Mouse (Mus musculus): ENCODE data around the gene Npas3.
A peak's percentile ranks its signal among the peaks of the same experiment; 100 is the strongest.

The Npas3 gene

DNA sequence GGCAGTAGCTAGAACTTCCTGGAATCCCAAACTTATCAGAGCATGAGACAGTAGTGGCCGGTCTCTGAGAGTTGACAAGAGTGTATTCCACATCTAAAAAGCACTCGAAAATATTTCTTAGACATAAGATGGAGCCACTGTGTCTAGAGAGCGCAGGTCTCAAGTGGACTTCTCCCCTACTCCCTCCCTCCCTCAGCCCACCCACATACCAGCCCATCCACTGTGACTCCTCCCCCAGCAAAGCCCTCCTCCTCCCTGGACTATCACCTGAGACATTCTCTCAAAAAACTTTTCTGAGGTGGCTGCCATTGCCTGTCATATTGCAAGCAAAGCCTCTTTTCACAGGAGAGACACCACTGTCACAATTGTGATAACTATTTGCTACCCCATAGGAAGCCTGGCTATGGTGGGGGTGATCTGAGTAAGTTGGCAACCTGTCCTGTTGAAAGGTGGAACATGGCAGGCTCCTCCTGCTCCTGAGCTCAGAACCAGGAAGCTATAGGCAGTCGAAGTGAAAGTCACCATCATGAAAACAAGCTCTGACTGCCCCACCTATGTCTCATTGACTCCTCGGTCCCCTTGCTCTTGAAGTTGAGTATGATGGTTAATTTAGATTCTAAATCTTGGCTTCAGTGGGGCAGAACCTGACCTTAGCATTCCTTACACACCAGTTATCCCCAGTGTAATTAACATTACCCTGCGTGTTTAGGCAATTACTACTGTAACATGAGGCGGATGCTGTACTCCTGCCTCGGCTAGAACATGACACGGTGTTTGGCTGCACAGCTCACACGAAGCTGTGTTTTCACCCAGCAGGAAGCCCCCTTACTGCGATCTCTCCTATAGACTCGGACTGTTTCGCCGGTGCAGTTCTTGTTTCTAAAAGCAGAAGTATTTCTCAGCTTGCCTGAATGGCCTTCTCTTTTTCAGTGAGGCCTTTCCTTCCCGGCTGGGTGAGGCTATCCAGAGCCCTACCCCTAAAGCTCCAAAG lies 751.5 kb downstream of the Npas3 start:
- DNase-seq, result no peak

GRCm38 (mm10) chr12:54002496-54002895 lies 754.0 kb downstream of the Npas3 start:
- no peak for DNase-seq

DNA sequence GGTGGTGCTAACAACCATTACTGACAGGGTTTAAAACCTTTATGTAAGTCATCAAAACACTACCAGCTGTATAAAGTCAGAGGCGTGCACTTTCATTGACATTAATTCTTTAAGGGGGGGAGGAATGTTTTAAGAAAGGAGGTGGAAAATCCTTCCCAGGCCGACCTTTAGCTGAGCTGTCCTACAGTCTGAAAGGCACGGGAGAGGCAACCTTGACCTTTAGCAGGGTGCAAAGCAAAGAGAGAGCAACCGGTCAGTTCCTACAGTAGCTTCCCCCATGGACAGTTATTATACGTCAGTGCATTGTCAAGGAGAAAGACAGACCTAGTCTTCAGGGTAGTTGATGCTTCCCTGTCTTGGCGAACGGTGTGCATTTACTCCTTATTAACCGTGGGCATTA lies 756.1 kb downstream of the Npas3 start:
- no peak for DNase-seq

- DNase-seq, result no peak
These were observed 757.1 kb downstream of the Npas3 start for GRCm38 (mm10) chr12:54005546-54005945.

GRCm38 (mm10) chr12:54015304-54015703 lies 766.8 kb downstream of the Npas3 start:
- DNase-seq, result no peak

GRCm38 (mm10) chr12:54017949-54018348 lies 769.5 kb downstream of the Npas3 start:
- no peak for DNase-seq

GRCm38 (mm10) chr12:54019979-54020378 lies 771.5 kb downstream of the Npas3 start:
- no peak for DNase-seq

DNA sequence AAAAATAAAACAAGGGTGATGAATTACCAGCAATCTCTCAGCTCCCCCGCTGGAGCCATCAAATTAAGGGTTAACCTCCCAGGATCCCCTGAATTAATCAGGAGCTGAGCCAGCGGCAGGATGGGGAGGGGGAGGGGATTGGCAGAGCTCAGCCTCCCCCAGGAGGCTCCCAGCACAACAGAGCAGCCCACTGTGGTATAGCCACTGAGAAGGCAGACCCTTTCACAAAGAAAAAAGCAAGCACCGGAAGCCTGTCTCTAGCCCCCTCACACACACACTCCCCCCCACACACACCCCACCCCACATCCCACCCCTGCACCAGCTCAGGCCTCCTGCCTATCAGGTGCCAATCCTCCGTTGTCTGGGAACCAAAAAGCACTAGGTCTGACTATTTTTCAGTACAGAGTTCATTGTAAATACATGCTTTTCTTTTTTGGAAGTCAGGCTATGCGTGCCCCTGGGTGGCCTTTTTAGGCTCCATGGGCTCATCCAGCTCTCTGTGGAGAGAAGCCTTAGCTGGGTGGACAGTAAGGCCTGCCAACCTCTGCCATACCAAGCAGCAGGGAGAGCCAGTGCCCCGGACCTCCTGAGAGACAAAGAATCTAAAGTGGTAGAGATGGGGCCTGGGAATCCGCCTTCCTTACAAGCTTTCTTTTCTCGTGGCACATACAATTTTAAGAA lies 786.3 kb downstream of the Npas3 start:
- no peak for DNase-seq

DNA sequence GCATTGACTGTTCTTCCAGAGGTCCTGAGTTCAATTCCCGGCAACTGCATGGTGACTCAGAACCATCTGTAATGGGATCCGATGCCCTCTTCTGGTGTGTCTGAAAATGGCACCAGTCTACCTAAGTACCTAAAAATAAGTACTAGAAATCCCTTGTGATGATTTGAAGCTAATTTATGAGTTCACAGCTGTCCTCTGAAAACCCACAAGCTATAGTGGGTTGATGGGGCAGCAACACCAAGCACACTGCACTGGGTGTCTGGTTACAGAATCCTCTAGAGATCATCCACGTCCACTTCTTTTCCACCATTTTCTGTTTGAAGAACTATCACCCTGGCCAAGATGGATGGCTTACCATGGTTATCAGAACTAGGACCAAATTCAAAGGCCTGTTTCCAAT lies 789.1 kb downstream of the Npas3 start:
- DNase-seq, result no peak

DNA sequence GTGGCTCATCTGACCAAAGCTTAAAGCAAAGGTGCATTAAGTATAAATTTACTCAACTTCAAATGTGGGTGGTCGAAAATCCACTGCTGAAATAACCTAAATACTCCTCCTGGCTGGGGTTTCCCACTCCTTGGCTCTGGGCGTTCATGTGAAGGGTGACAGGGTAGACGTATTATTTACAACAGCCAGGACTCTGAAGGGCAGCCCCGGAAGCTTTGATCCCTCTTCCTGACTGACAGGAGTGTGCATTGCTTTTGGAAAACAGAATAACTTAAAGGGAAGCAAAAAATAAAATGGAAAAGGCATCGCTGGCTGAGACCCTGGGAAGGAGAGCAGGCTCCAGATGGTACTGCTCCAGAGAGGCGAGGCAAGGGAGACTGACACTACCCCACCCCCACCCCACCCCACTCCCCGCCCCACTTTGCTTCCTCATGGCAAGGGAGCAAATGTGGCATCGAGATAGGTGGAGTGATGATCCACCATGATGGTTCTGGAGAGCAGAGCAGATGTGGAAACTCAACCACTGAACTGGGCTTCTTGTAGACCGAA lies 794.6 kb downstream of the Npas3 start:
- no peak for DNase-seq

DNA sequence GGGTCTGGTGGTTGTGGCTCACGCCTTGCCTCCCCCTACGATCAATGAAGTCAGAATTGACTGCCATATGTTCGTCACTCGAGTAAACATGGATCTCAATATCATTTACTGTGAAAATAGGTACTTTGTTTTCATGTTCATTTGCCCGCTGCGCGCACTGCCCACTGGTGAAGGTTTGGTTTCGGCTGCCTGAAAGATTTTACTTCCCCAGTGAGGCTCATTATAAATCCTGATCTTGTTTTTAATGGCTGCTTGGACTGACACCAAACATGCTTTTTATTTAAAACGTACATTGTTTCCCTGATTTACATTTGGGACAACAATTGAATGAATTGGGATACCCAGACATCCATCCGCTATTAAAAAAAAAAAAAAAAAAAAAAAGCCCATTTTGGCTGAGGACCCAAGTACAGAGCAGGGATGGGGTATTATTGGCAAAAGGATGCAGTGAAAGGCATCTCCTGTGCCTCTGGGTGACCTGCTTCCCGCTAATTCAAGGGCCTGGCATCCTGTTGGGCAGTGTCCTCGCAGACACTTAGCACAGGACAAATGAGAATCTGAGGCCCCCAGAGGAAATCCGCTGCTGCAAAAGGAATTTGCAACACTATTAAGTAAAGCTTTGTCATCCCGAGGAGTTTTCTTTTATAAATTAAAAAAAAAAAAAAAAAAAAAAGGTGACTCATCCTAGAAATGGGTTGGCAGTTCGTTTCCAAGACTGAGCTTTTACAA lies 796.3 kb downstream of the Npas3 start:
- DNase-seq, result no peak

- DNase-seq, result no peak
These were observed 796.9 kb downstream of the Npas3 start for GRCm38 (mm10) chr12:54045360-54045759.

- no peak for DNase-seq
These were observed 798.3 kb downstream of the Npas3 start for GRCm38 (mm10) chr12:54046824-54047223.

- no peak for DNase-seq
These were observed 799.6 kb downstream of the Npas3 start for GRCm38 (mm10) chr12:54048126-54048525.

- DNase-seq, result no peak
These were observed 801.4 kb downstream of the Npas3 start for GRCm38 (mm10) chr12:54049926-54050325.

DNA sequence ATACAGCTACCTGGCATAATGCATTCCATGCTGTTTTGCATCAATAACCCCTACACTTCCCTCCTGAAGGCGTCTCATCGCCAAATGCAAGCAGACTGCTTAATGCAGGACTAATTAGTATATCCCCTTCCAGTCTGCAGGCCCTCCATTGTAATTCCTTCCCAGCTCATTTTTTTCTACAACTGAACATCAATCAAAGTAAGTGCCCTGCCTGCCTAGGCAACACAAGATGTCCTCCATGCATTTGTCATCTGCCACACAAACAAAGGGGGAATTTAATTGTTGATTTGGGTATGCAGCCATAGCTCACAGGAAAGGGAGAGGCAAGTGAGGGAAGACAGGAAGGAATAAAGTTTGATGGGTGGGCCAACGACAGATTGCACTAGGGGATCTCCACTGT lies 804.5 kb downstream of the Npas3 start:
- DNase-seq, result no peak

DNA sequence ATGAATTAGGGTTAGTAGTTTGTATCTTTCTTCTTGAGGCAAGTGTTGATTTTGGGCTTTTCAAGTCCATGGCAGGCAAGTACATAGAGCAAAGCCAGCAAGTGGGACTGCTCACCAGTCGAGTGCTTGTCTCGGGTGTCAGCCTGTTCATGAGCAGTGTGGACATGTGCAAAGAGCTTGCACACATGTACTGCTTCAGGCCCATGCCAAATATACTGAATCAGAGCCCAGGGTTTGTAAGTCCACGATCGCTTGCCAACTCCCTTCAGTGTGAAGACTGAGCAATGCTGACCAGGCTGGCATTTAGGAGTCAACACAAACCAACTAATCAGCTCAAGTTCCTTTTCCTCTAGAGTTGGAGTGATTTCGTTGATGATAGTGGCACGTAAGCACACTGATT lies 805.1 kb downstream of the Npas3 start:
- DNase-seq, result no peak

DNA sequence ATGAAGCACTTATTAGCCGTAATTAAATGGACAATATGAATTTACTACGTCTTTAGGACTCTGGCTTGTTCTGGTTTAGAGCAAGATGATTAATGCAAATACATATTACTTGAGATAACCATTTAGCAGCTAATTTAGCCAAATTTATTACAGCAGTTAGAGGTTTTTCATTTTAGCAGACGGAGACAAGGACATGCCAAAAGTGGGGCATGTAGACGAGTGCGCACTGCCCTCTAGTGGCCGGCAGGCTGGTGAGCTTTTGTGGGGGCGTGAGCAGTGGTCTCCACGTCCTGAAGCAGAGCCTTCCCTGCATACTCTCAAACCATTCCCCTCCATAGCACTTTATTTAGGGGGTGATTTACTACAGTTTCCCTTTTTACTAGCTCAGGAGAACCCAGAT lies 812.3 kb downstream of the Npas3 start:
- DNase-seq, result peak; percentile 19 to 35

- no peak for DNase-seq
These were observed 812.7 kb downstream of the Npas3 start for GRCm38 (mm10) chr12:54061168-54061567.

DNA sequence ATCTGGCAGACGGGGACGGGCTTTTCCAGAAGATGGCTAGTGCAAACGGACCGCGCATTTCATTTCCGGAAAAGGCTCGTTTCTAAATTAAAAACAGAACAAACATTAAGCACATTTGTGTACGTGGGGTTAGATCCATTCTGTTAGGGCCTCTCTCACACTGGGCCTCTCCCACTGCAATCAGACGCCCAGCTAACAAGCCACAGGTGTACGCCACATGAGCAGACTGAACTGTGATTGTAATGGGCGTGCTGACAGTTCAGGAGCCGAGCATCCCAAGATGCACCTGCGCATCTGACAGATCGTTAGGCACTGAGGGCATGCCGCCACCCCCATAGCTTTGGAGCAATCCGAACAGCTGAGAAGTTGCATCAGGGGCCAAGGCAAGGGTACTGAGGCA lies 816.5 kb downstream of the Npas3 start:
- DNase-seq, result no peak

DNA sequence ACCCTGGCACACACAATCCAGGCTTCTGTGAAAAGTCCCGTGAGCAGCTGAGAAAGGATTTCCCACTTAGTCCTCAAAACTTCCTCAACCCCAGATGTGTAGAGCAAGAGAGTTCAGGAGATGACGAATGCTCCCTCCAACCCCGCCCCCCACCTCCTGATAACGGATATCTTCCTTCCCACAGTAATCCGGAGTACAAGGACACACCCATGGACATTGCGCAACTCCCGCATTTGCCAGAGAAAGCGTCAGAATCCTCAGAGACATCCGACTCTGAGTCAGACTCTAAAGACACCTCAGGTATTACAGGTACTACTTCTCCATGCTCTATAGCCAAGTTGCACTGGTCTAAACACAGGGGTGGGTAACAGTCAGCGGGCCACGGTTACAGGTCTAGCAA lies 817.1 kb downstream of the Npas3 start:
- DNase-seq, result no peak

GRCm38 (mm10) chr12:54067419-54067818 lies 818.9 kb downstream of the Npas3 start:
- no peak for DNase-seq
